Mouse (Mus musculus) MN1 (cell line): ENCODE measurements at regions not wholly inside any gene's neighbourhood (a gene's known extent, or its start where the extent isn't known, plus 50 kb on each side); places are given as distances from the start of the nearest gene placed in this dataset.

Source experiments
- DNase-seq: peaks from one replicate; pipeline ENCODE4 v3.0.0-alpha.2; 2016; ENCODE audit warnings: low spot score

DNA sequence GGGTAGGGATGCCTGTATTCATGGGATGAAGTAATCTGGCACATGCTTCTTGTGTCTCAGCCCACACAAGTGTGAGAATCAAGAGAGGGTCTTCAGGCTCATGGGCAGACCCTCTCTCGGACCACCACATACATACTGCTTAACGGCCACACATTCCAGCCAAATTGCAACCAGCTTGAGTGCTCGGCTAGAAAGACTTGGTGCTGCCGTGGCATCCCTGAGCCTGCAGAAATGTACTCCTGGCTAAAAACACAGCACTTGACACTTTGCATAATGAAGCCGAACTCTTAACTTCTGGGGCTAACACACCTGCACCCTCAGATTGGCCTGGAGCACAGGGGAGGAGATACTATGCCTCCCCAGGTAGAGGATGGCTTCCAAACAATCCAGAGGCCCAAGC lies 461.6 kb upstream of the 3110018I06Rik start:
- no peak for DNase-seq

- DNase-seq = no peak
Measured at GRCm38 (mm10) chr12:107027842-107028549, 460.4 kb upstream of the 3110018I06Rik start.

- DNase-seq = no peak
Measured at GRCm38 (mm10) chr12:107028985-107029384, 459.4 kb upstream of the 3110018I06Rik start.

DNA sequence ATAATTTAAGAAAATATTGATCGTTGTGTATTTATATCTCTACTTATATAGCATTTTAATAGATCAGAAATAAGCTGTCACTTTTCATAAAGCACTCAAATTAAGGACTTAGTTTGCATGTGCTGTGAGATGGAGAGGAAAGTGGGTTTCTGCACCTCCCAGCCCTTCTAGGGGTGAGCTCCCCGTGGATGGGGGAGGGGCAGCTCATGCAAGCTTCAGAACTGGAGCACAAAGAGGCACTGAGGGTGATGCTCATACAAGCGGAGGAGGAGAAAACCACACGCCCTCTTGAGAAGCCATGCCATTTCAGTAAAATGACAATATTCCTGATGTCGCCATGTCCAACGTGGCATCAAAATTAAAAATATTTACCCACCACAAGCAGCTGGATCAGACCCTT lies 452.1 kb upstream of the 3110018I06Rik start:
- no peak for DNase-seq

GRCm38 (mm10) chr12:107041927-107042652 lies 446.3 kb upstream of the 3110018I06Rik start:
- no peak for DNase-seq

- DNase-seq = no peak
Measured at GRCm38 (mm10) chr12:107046496-107046895, 441.9 kb upstream of the 3110018I06Rik start.

DNA sequence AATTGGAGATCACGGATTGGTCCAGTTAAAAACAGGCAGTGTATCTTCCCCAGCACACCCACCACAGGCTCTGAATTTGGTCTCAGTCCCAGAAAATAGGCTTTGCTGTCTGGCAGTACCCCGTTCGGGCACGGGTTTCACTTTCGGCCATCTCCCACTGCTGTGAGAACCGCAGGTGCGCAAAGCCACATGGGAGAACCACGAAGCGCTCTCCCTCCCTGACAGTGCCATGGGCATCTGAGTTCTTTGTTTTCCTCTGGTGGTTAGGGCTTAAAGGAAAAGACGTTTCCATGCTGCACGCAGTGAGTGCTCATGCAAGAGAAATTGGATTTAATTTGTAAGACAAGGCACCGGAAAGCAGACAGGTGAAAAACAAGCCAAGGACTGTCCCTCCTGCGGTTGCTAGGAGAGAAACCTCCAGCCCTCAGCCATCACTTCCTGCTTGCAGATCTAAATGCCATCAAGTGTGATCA lies 441.3 kb upstream of the 3110018I06Rik start:
- no peak for DNase-seq

DNA sequence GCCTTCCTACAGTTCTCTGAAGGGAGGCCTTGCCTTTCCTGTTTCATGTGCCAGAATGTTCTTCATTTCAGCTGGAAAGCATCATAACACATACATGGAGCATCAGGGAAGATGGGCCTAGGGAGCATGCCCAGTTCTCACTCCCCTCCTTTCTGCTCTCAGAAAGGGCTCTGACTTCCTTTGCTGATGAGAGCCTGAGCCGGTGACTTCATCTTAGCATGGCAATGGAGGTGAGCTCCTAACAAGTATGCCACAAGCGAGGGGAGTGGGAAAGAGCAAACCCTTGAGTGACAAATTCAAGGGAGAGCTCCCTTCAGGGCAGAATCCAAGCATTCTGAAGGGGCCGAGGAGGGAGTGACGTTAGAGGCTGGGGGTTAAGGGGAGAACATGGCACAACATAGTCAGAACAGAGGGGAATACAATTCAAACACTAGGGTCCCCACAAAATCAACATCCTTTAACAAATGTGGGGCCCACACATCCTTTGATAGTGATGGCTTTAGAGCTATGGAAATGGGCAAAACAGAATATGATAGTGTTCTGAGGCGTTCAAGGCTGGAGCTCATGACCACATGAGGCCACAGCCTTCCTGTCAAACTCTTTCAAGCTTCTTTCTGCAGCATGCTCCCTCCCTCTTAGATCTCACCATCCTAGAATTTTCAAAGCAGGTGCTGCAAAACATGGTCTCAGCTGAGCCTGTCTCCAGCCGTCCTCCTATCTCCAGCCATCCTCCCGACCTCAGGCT lies 437.4 kb upstream of the 3110018I06Rik start:
- DNase-seq = no peak

DNA sequence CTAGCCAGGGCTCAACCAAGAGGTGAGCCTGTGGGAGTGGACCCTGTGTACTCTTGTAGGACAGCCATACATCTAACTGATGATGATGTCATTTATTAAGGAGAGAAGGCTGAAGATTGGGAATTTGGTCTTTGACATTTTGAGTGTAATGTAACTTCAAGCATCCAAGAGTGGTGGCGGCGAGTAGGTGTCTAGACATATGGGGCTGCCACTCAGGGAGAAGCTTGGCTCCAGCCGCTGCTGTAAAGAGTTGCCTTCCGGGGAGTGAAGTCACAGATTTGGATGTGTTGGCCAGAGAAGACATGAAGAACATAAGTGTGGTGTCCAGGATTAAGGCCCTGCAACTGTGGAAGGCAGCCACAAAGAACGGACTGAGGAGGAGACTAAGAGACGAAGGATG lies 436.3 kb upstream of the 3110018I06Rik start:
- no peak for DNase-seq

- DNase-seq = no peak
Measured at GRCm38 (mm10) chr12:107056553-107056952, 431.9 kb upstream of the 3110018I06Rik start.

- no peak for DNase-seq
Measured at GRCm38 (mm10) chr12:107060514-107060913, 427.9 kb upstream of the 3110018I06Rik start.

GRCm38 (mm10) chr12:107067346-107067745 lies 421.1 kb upstream of the 3110018I06Rik start:
- no peak for DNase-seq

DNA sequence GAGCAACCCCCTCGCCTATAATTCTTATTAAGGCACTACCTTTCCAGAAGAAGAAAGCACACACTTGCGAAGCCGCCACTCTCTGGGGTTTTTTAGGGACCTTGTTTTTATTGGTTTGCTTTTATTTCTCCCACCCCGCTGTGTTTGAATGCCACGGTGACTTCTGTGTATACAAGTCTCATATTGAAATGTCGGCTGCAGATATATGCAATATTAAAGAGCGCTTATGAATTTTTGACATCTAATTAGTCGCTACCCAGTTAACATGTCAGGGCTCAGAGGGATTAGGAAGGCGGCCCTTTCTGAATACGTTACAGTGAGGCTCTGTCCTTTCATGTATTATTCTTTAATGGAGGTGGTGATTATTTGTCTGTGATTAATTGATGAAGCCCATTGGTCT lies 405.9 kb upstream of the 3110018I06Rik start:
- DNase-seq = no peak

DNA sequence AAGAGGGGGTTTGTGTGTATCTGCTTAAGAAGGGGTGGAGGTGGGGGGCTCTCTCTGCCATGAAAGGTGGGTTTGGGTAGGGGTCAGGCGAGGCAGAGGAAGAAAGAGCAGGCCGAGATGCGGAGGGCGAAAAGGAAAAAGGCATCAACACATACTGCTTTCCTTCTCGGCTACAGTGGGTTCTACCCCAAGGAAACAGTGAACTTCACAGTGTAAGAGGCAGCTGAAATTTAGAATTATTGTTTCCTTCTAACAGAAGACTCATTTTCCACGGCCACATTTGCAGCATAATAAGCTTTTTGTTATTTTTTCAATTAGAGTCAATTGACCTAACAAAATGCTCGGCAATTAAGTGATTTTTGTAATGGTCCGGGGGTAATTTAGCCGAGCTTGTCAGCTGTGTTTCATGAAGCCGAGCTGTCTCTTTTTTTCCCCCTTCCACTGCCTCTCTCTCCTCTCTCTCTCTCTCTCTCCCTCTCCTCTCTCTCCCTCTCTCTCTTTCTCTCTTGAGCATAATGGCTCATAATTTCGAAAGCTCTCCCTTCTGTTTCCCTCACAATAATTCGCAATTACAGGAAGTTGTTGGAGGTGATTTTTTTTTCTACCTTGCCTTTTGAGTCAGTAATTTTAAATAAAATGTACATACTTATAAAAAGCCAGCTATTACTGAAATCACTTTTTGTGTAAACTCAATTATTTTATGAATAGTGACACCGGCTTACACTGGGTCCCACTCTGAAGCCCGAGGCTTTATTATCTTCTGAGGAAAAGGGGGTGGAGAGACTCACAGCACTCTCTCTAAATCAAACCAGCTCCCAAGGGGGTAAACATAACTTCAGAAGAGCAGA lies 403.1 kb upstream of the 3110018I06Rik start:
- DNase-seq = no peak

DNA sequence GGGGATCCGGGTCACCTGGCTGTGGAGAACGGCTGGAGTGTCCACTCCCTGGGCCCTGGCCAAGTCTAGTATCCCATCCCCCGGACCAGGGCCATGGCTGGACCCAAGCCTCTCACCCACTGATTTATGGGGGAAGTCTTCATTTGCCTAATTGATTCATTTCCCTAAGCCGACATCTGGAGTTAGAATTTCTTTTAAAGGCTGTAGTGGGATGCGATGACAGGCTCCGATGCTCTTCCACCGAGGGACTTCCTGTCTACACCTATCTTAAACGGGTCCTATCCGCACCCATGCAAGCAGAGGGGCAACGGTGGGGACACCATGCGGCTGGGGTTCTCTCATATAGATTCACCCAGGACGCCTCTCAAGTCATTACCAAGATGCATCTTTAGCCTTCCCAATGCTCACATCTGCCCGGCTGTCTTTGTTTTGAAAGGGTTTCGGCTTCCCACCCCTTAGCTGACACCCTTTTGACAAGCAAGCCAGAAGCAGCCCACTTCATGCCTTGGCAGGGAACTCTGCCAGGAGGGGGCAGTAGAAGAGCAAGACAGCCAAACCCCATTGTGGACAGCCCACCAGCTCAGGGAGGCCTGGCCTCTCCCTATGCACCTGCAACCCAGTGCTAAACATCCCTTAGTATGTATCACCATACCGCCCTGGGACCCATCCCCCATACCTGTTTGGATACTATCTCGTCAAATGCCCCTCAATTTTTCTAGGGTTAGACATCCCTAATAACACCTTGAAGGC lies 402.4 kb upstream of the 3110018I06Rik start:
- DNase-seq = no peak

DNA sequence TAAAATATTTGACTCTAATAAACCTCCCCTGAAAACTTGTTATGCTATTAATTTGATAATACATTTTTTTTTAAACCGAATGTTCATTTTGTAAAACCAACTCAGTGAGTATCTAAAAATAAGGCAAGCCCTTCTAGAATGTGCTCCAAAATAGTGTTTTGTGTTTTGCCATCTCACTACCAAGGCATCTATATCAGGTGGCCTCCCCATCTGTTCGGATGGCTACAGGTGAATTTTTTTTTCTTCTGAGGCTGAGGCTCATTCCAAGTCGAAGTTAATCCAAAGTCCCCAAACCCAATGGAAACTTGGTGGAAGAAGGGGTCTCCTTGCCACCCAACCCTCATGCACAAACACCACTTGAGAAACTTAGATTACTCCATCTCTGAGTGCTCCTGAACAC lies 396.3 kb upstream of the 3110018I06Rik start:
- DNase-seq = no peak

DNA sequence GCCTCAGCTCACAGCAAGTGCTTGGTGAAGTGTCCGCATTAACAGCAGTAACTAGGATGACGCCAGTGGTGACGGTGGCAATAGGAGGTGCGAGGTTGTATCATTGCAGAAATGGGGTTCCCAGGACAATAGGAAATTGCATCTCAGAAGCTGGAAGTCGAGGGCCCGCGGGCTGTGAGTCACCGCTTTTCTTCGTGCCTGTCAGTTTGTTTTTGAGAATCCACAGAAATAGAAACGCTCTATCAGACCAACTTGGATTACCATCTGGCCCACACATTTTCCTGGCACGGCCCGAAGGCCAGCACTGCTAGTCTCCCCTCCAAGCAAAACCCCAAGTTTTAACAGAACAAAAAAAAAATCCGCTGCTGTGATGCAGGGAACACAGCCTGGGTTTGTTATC lies 395.1 kb upstream of the 3110018I06Rik start:
- no peak for DNase-seq

- DNase-seq = no peak
Measured at GRCm38 (mm10) chr12:107095409-107095808, 393.0 kb upstream of the 3110018I06Rik start.

DNA sequence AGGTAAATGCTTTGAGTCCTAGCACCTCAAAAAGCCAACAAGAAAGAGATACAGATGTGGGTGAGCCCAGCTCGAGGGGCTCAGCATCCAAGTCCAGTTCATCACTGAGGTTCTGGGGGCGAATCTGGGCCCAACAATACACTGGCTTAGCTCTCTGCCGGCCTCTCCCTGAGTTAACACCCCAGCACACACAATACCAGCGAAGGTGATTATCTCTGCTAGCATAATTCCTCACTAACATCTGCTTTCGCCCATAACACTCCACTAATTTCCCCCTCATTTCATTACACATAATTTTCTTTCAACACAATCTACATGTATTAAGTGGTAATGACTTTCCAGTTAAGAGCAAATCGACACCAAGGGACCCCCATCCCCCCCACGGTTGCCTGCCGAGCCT lies 383.9 kb upstream of the 3110018I06Rik start:
- DNase-seq = no peak

GRCm38 (mm10) chr12:107105017-107105416 lies 383.4 kb upstream of the 3110018I06Rik start:
- DNase-seq = no peak
